Mouse (Mus musculus) hindbrain, embryonic 14.5 days (tissue): ENCODE data around the gene Gm3625. TPM values are rescaled to one million over a fixed set of nuclear protein-coding genes. Genes with fewer than 3 reads are reported as not detected.
"Not testable (repeated sequence)": the region's sequence is repeated elsewhere in the genome, so short reads cannot be mapped to it uniquely, and the experiment has no call there.

Source experiments
- ATAC-seq: fragments of 200-750 bp; cut with Nextera tagmentation; 2 replicates; pipeline ENCODE4 v1.8.0; 2017; ENCODE audit warnings: moderate number of reproducible peaks, mild to moderate bottlenecking, moderate TSS enrichment, moderate library complexity; ENCODE audit not compliant: low FRiP score
- DNase-seq: peaks from one replicate; pipeline ENCODE4 v3.0.0-alpha.2; 2015; ENCODE audit warnings: low spot score
- H3K27ac ChIP-seq: fragments of 300-500 bp; sonication (generic); 2 replicates; pipeline ENCODE4 v1.5.1; 2014; ENCODE audit warnings: mild to moderate bottlenecking, moderate library complexity
- H3K27me3 ChIP-seq: fragments of 300-500 bp; sonication (generic); 2 replicates; pipeline ENCODE4 v1.6.1; 2014; ENCODE audit warnings: mild to moderate bottlenecking, low read length, mixed read lengths; ENCODE audit not compliant: control insufficient read depth, insufficient read depth
- H3K36me3 ChIP-seq: fragments of 300-500 bp; sonication (generic); replicated peaks from 2 replicates; pipeline ENCODE4 v1.6.1; 2014; ENCODE audit not compliant: control insufficient read depth, insufficient read depth
- H3K4me1 ChIP-seq: fragments of 300-500 bp; sonication (generic); replicated peaks from 2 replicates; pipeline ENCODE4 v1.6.1; 2014; ENCODE audit warnings: antibody characterized with exemption, low read length, mixed read lengths; ENCODE audit not compliant: control insufficient read depth, insufficient read depth
- H3K4me2 ChIP-seq: fragments of 300-500 bp; sonication (generic); replicated peaks from 2 replicates; pipeline ENCODE4 v1.6.1; 2014; ENCODE audit warnings: mild to moderate bottlenecking, moderate library complexity
- H3K4me3 ChIP-seq: fragments of 300-500 bp; sonication (generic); replicated peaks from 2 replicates; pipeline ENCODE4 v1.5.1; 2014; ENCODE audit warnings: mild to moderate bottlenecking, low read length
- H3K9ac ChIP-seq: fragments of 300-500 bp; sonication (generic); 2 replicates; pipeline ENCODE4 v1.6.1; 2014
- H3K9me3 ChIP-seq: fragments of 300-500 bp; sonication (generic); 2 replicates; pipeline ENCODE4 v1.6.1; 2016; ENCODE audit warnings: low read length; ENCODE audit not compliant: control insufficient read depth
- WGBS: fragments of 180-500 bp; shearing (Covaris S2); extraction: QIAGEN DNeasy Blood & Tissue Kit; methylation state at CpG from one replicate; pipeline ENCODE4 v1.1.7; 2014; 5-methylcytosine and 5-hydroxymethylcytosine counted together
- polyA plus RNA-seq: library from polyadenylated mRNA; unstranded; fragments of >200 nt; fragmentation: Nextera tagmentation; extraction: Ambion mirVana; gene quantifications from 2 replicates; pipeline ENCODE4 v1.2.1, GENCODE M21; 2014

Gene Gm3625
- polyA plus RNA-seq, 1 experiment from 2014 or later = not detected

DNA sequence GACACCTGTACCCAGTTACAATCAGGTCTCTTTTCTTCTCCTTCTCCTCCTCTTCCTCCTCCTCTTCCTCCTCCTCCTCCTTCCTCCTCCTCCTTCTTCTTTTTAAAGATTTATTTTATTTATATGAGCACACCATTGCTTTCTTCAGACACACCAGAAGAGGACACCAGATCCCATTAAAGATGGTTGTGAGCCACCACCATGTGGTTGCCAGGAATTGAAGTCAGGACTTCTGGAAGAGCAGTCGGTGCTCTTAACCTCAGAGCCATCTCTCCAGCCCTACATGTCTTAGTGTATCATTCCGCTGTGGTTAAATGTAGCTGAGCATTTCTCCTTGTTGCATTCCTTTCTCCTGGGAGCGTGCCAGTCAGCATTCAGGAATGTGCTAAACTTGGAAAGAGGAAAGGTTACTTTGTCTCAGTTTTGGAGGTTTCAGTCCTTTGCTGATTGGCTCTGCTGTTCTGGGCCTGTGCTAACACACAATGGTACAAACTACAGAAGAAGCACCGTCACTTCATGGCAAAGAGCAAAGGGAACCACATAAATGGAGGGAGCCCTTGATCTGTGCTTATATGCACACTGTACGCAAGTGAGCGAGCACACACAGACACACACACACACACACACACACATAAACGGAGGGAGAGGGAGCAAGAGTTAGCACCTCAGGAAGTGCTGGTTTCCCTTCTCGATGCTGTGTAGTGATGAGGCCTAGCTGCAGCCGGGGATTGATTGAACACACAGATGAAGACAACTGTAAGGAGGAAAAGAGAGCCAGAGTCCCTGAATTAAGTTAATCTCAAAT, 34.0 kb downstream of the Gm3625 start:
- no peak for DNase-seq
- H3K4me3 ChIP-seq = no peak overlapping the region
- H3K9me3 ChIP-seq = no peaks in the 10 kb centered on the region
- H3K27me3 ChIP-seq = no peaks in the 10 kb centered on the region
- no peaks in the 10 kb centered on the region for H3K4me1 ChIP-seq
- H3K36me3 ChIP-seq = no peaks in the 10 kb centered on the region
- 88% methylated on average over 9 of the region's 9 CpGs for WGBS
- H3K9ac ChIP-seq = no peak overlapping the region
- ATAC-seq = no peak
- no peak overlapping the region for H3K27ac ChIP-seq
- no peak overlapping the region for H3K4me2 ChIP-seq

DNA sequence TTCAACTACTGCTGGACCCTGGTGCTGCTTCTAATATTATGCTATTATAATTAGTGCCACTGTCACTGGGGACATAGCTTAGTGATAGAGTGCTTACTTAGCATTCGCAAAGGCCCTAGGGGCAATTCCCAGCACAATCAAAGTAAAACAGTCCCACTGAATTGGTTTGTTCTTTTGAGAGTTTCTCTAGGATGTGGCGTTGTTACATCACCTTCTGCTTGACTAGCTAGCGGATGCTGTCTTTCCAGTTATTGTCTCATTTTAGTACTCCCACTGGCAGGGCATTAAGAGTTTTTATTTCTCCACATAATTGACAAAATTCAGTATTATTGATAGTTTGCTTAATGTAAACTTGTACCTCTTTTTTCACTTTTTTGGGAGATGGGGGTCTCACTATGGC, 34.7 kb downstream of the Gm3625 start:
- 73% methylated on average over 3 of the region's 3 CpGs for WGBS
- Histone ChIP-seq H3K27me3 (no peaks in the 10 kb centered on the region), H3K27ac (no peak overlapping the region), H3K4me2 (no peak overlapping the region), H3K4me1 (no peaks in the 10 kb centered on the region), H3K9me3 (no peaks in the 10 kb centered on the region), H3K36me3 (no peaks in the 10 kb centered on the region), H3K9ac (no peak overlapping the region), H3K4me3 (no peak overlapping the region)
- DNase-seq (no peak), ATAC-seq (no peak)

DNA sequence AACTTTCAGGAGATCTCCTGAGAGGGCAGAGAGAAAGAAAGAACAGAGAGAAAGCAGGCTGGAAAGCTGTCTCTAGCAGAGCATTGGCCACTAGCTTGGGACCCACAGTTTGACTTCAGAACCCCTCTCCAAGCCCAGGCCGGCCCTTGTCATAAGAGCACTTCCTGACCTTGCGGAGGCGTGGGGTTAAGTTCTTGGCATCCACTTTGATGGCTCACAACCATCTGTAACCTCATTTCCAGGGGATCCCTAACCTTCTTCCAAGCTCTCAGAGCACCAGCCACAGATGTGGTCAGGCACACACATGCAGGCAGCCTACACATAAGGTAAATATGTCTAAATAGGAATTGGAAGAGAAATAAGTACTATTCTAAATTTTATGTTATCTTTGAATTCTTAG, 35.3 kb downstream of the Gm3625 start:
- Histone ChIP-seq H3K27ac (no peak overlapping the region), H3K27me3 (no peaks in the 10 kb centered on the region), H3K36me3 (no peaks in the 10 kb centered on the region), H3K4me2 (no peak overlapping the region), H3K9ac (no peak overlapping the region), H3K4me3 (no peak overlapping the region), H3K4me1 (no peaks in the 10 kb centered on the region), H3K9me3 (no peaks in the 10 kb centered on the region)
- ATAC-seq = no peak
- DNase-seq = no peak
- WGBS = 88% methylated on average over 3 of the region's 3 CpGs

DNA sequence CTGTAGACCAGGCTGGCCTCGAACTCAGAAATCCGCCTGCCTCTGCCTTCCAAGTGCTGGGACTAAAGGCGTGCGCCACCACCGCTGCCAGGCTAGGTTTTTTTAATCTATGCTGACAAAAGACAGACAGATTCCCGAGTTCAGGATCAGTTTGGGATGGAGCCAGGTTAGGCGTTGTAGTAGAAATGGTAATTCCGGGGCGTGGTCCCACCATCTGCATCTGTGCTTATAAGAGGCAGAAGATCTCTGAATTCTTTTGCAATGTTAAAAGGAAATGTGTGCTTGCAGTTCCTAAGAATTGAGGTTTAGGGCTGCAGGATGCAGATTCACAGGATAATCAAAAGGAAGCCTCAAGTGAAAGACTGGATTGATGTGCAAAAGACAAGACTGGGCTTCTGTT, 35.8 kb downstream of the Gm3625 start:
- H3K9me3 ChIP-seq = no peaks in the 10 kb centered on the region
- H3K36me3 ChIP-seq = no peaks in the 10 kb centered on the region
- no peak overlapping the region for H3K9ac ChIP-seq
- ATAC-seq = no peak
- DNase-seq = no peak
- no peak overlapping the region for H3K27ac ChIP-seq
- H3K4me2 ChIP-seq = no peak overlapping the region
- H3K27me3 ChIP-seq = no peaks in the 10 kb centered on the region
- 89% methylated on average over 9 of the region's 9 CpGs for WGBS
- no peaks in the 10 kb centered on the region for H3K4me1 ChIP-seq
- no peak overlapping the region for H3K4me3 ChIP-seq

DNA sequence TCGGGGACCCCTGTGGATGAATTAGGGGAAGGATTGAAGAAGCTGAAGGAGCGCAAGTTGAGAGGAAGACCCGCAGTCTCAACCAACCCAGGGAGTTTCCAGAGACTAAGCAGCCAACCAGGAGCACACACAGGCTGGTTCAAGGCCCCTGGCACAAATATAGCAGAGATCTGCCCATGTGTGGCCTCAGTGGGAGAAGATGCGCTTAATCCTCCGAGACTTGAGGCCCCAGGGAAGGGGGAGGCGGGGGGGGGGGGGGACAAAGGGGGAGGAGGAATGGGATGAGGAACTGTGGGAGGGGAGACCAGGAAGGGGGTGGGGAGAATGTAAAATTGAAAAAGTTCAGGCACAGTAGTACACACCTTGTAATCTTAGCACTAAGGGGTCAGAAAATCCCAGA, 37.3 kb downstream of the Gm3625 start:
- WGBS = 76% methylated on average over 5 of the region's 6 CpGs
- Histone ChIP-seq H3K9ac (no peak overlapping the region), H3K4me3 (no peak overlapping the region), H3K27ac (no peak overlapping the region), H3K36me3 (no peaks in the 10 kb centered on the region), H3K4me2 (no peak overlapping the region), H3K27me3 (no peaks in the 10 kb centered on the region), H3K4me1 (no peaks in the 10 kb centered on the region), H3K9me3 (no peaks in the 10 kb centered on the region)
- no peak for DNase-seq
- no peak for ATAC-seq

DNA sequence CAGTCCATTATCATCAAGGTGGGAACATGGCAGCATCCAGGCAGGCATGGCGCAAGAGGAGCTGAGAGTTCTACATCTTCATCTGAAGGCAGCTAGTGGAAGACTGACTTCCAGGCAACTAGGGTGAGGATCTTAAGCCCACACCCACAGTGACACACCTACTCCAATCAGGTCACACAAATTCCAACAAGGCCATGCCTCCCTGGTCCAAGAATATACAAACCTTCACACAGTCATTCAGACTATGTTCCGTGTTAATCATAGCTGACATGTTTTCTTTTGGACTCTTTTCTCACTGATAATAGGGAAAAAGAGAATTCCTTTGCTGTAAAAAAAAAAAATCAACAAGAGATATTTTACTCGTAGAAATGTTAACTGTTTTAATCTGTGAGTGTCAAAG, 39.0 kb downstream of the Gm3625 start:
- not testable (repeated sequence) for H3K4me1 ChIP-seq, H3K27ac ChIP-seq, H3K4me2 ChIP-seq, DNase-seq, H3K36me3 ChIP-seq, H3K9ac ChIP-seq, H3K9me3 ChIP-seq, H3K27me3 ChIP-seq, H3K4me3 ChIP-seq, ATAC-seq
- 90% methylated on average over 3 of the region's 3 CpGs for WGBS

DNA sequence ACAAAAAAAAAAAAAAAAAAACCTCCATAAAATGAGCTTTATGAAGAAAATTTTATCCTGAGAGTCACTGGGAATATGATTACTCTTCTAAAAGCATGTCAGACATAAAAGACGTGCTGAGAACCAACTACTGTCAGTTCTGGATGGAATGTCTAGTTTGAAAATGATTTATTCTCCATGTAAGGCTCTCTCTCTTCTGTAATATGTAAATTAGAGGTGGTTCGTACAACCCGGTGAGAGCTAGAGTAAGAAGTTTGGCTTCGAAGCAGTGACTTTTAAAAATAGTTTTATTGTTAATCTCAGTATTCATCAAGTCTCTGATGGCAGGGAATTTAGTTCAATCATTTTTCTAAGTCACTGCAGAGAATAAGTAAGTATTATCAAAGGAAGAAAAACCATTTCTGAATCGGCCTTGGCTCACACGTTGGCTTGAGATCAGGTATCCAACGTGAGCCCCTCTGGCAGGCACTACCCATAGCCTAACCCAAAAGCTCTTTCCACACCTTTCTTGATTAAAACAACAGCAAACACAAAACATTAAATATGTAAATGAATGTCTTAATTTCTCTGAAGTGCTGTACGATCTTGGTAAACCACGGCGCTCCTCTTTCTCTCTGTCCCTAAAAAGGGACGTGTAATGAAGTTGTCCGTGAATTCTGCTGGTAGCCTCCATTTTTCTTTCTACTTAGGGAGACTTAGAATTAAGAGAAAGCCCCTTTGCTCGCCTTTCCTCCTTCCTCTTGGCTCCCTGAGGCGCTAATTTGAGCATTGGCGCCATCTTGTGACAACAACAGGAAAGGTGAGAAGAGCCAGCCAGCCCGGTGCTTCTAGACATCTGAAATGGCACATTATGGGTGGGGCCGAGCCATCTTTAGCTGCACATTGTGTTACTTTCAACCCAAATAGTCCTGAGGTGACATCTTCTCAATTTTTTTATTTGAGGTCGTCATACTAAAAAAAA, 44.4 kb downstream of the Gm3625 start:
- H3K27ac ChIP-seq = no peak overlapping the region
- no peaks in the 10 kb centered on the region for H3K36me3 ChIP-seq
- H3K4me2 ChIP-seq = peak overlapping the region; percentile 41
- WGBS = 23% methylated on average over 18 of the region's 18 CpGs
- H3K27me3 ChIP-seq = no peaks in the 10 kb centered on the region
- H3K4me3 ChIP-seq = peak overlapping the region; percentile 2
- peak; percentile 83 for ATAC-seq
- no peaks in the 10 kb centered on the region for H3K9me3 ChIP-seq
- 0 out of 2 replicates have a peak, but pooled peaks cover 5% of the 10 kb centered on the region for H3K4me1 ChIP-seq
- H3K9ac ChIP-seq = peak overlapping the region; percentile 18; the same call in 1 of the 2 replicates
- peak; percentile 91 for DNase-seq

DNA sequence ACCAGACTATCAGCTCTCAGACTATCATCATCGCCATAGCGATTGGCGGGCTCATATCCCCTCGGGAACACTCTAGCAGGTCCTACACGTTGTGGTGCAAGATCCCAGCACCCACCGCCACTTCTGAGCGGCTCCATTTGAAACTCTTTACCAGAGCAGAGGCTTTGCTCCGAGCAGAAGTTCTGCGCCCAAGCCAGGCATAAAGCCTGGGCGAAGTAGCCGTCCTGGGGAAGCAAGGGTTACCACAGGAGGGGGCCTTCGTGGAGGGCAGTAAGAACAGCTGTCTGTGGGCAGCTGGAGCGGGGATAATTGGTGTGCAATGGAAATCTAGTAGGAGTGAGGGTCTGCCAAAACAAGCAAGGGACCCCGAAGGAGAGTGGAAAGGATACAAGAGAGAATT, 45.2 kb downstream of the Gm3625 start:
- no peaks in the 10 kb centered on the region for H3K27me3 ChIP-seq
- 0 out of 2 replicates have a peak, but pooled peaks cover 5% of the 10 kb centered on the region for H3K4me1 ChIP-seq
- ATAC-seq (no peak), DNase-seq (no peak)
- no peak overlapping the region for H3K4me3 ChIP-seq
- no peak overlapping the region for H3K27ac ChIP-seq
- H3K9me3 ChIP-seq = no peaks in the 10 kb centered on the region
- H3K9ac ChIP-seq = no peak overlapping the region
- WGBS = 52% methylated on average over 14 of the region's 14 CpGs
- H3K36me3 ChIP-seq = no peaks in the 10 kb centered on the region
- H3K4me2 ChIP-seq = no peak overlapping the region

DNA sequence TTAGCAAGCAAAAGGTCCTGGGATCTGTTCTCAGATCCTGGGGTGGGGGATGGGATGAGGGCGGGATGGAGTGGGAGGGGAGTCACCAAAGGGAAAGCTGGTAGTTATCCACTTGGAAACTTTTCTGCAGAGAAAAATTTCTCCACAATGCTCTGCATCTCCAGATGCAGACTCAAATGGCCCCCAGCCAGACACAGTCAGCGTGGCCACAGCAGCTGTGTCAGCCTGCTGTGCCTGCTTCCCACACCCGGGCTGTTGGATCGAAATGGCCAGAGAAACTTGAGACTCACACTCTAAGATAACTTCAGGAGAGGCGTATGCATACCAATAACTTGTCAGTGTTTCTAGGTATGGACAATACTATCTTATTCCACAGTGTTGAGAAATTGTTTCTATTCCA, 46.2 kb downstream of the Gm3625 start:
- Histone ChIP-seq H3K27ac (no peak overlapping the region), H3K4me1 (0 out of 2 replicates have a peak, but pooled peaks cover 5% of the 10 kb centered on the region), H3K9me3 (no peaks in the 10 kb centered on the region), H3K4me3 (no peak overlapping the region), H3K36me3 (no peaks in the 10 kb centered on the region), H3K27me3 (no peaks in the 10 kb centered on the region), H3K4me2 (no peak overlapping the region), H3K9ac (no peak overlapping the region)
- 68% methylated on average over 5 of the region's 5 CpGs for WGBS
- DNase-seq = no peak
- ATAC-seq = no peak
